Mouse (Mus musculus): ENCODE measurements around the gene Gm12695.

The Gm12695 gene

GRCm38 (mm10) chr4:96697511-96698217 lies 87.3 kb downstream of the Gm12695 start:
- no peak for DNase-seq (ENCODE audit: low spot score)

- DNase-seq (ENCODE audit: low spot score) = peak; percentile 10
Measured at GRCm38 (mm10) chr4:96696614-96697360, 88.2 kb downstream of the Gm12695 start.

GRCm38 (mm10) chr4:96687358-96687803 lies 97.6 kb downstream of the Gm12695 start:
- no peak for DNase-seq (ENCODE audit: low spot score)

GRCm38 (mm10) chr4:96683474-96683873 lies 101.5 kb downstream of the Gm12695 start:
- no peak for DNase-seq (ENCODE audit: low spot score)

GRCm38 (mm10) chr4:96680966-96681365 lies 104.0 kb downstream of the Gm12695 start:
- no peak for DNase-seq (ENCODE audit: low spot score)

- DNase-seq (ENCODE audit: low spot score) = no peak
Measured at GRCm38 (mm10) chr4:96680233-96680632, 104.8 kb downstream of the Gm12695 start.
